Mouse (Mus musculus) CD8-positive naive resting alpha-beta T cell, adult 2 months (primary cell): Measurements from ENCODE around the gene Muc3.
"Not testable (repeated sequence)": the region's sequence is repeated elsewhere in the genome, so short reads cannot be mapped to it uniquely, and the experiment has no call there.

Experiments
- DNase-seq, 2 experiments: peaks; one replicate each; pipeline ENCODE4 v3.0.0; 2022; ENCODE audit warnings: low read depth in 2 of 2, low spot score in 2 of 2

Gene Muc3

GRCm38 (mm10) chr5:137122686-137123193 is 26.4 kb downstream of the Muc3 start:
- peak; percentile 53 to 60 for DNase-seq

- no peak for DNase-seq
These were observed 27.8 kb downstream of the Muc3 start for GRCm38 (mm10) chr5:137121280-137121679.

GRCm38 (mm10) chr5:137118878-137119277 is 30.2 kb downstream of the Muc3 start:
- DNase-seq = no peak

- not testable (repeated sequence) for DNase-seq
These were observed 31.1 kb downstream of the Muc3 start for GRCm38 (mm10) chr5:137117994-137118393.

- no peak for DNase-seq
These were observed 32.1 kb downstream of the Muc3 start for GRCm38 (mm10) chr5:137116987-137117386.

GRCm38 (mm10) chr5:137115866-137116847 is 33.0 kb downstream of the Muc3 start, which contains the start of gene Trim56:
TSS of gene Trim56 (minus strand) at chr5:137116209.
- DNase-seq = peak; percentile 54 to 71

GRCm38 (mm10) chr5:137114891-137115561 is 34.1 kb downstream of the Muc3 start:
- no peak for DNase-seq

GRCm38 (mm10) chr5:137111542-137112408 is 37.3 kb downstream of the Muc3 start:
- no peak for DNase-seq

GRCm38 (mm10) chr5:137110863-137111262 is 38.3 kb downstream of the Muc3 start:
- no peak for DNase-seq

GRCm38 (mm10) chr5:137109941-137110593 is 39.1 kb downstream of the Muc3 start:
- DNase-seq = no peak

GRCm38 (mm10) chr5:137108111-137108510 is 41.0 kb downstream of the Muc3 start:
- no peak for DNase-seq

GRCm38 (mm10) chr5:137107670-137108069 is 41.5 kb downstream of the Muc3 start:
- no peak for DNase-seq

GRCm38 (mm10) chr5:137107024-137107423 is 42.1 kb downstream of the Muc3 start:
- peak; percentile 61 to 73 for DNase-seq

GRCm38 (mm10) chr5:137106434-137106833 is 42.7 kb downstream of the Muc3 start:
- no peak for DNase-seq

- no peak for DNase-seq
These were observed 45.2 kb downstream of the Muc3 start for GRCm38 (mm10) chr5:137103969-137104368.

- peak in 1 of 2 experiments; percentile 52 for DNase-seq
These were observed 46.3 kb downstream of the Muc3 start for GRCm38 (mm10) chr5:137102575-137103522.

GRCm38 (mm10) chr5:137102078-137102477 is 47.0 kb downstream of the Muc3 start:
- no peak for DNase-seq

- DNase-seq = no peak
These were observed 48.5 kb downstream of the Muc3 start for GRCm38 (mm10) chr5:137100660-137101059.

GRCm38 (mm10) chr5:137098418-137098817 is 50.7 kb downstream of the Muc3 start:
- no peak for DNase-seq
